ENCODE assay signal across 14 mouse cellular contexts in the genomic region with DNA sequence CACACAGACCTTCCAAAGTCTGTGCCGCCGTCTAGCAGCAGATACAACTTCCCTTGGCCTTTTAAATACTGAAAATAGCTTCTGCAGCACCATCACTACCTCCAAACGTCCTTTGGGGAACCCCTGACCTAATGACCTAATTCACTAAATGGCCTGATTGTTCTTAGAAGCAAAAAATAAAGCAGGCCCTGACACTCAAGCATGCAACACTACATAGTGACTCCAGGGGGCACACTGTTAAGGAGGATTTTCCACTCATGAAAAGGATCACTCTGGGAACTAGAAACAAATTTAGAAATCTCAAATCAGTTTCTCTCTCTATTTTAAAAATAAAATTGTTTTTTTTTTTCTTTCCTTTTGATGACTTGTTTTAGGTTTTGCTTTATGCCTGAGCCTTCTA. TPM values are rescaled to one million over a fixed set of nuclear protein-coding genes. Genes with fewer than 3 reads are reported as not detected.
DNase-seq lines count a peak whose midpoint lies in the region; ATAC-seq and TF ChIP-seq lines count a peak whose summit lies in the region.
"Had no signal": no experiment of that assay in that cellular context is flagged by ENCODE, and none has a peak within 500 bp of the region (broad histone marks: within the 10 kb centered on the region; RNA-seq: fewer than 3 reads in every experiment).

No protein-coding gene starts in this region.

- no peak for ATAC-seq in liver, postnatal 0 days
- ATAC-seq in liver, embryonic 11.5 days (replicated peaks; ENCODE audit: low FRiP score) = no peak
- no peak for ATAC-seq in erythroid progenitor cell, adult 5-6 weeks (replicated peaks; ENCODE audit: low FRiP score, poor library complexity, severe bottlenecking)

- H3K4me3 ChIP-seq in gastrocnemius, adult 2 months = no peak overlapping the region
- no peak overlapping the region for H3K4me3 ChIP-seq in liver, postnatal 0 days (ENCODE audit: low read depth, low read length)
- H3K4me3 ChIP-seq in liver, embryonic 11.5 days (ENCODE audit: low read depth, low read length) = no peak overlapping the region
- H3K4me3 ChIP-seq: erythroblast, embryonic 14.5 days; kidney, embryonic 15.5 days; lung, embryonic 15.5 days had no signal

- H3K9ac ChIP-seq in liver, postnatal 0 days (replicated peaks) = no peak overlapping the region
- H3K9ac ChIP-seq in liver, embryonic 11.5 days (ENCODE audit: low read depth, low read length) = no peak overlapping the region
- H3K9ac ChIP-seq: kidney, embryonic 15.5 days; lung, embryonic 15.5 days had no signal

- no peaks in the 10 kb centered on the region for H3K9me3 ChIP-seq in liver, postnatal 0 days (ENCODE audit: low read length)
- H3K9me3 ChIP-seq in liver, embryonic 11.5 days (ENCODE audit: control insufficient read depth, low read length) = no peaks in the 10 kb centered on the region
- H3K9me3 ChIP-seq: kidney, embryonic 15.5 days; lung, embryonic 15.5 days had no signal

- peak; percentile 44 for TF ChIP-seq CTCF in gastrocnemius, adult 2 months (IDR thresholded peaks at IDR 0.05)
- TF ChIP-seq CTCF in liver, postnatal 0 days (IDR thresholded peaks at IDR 0.05; ENCODE audit: low read depth) = peak; percentile 51

- no peak for DNase-seq in gastrocnemius, adult 2 months
- no peak for DNase-seq in gastrocnemius, postnatal 36 days
- no peak for DNase-seq in liver, postnatal 0 days
- DNase-seq in liver, embryonic 11.5 days (ENCODE audit: low spot score) = no peak
- DNase-seq in NIH3T3 (ENCODE audit: low read depth) = peak; percentile 44
- peak; percentile 46 for DNase-seq in splenic B cell, adult 2 months (ENCODE audit: low read depth, low spot score)
- DNase-seq: adrenal gland, postnatal 10 days; cerebellum, postnatal 36 days; left cerebral cortex, postnatal 4 days; right cerebral cortex, postnatal 14 days had no signal

- 67% methylated on average over 3 of the region's 3 CpGs for WGBS in liver, postnatal 0 days (ENCODE audit: insufficient replicate concordance)
- WGBS in liver, embryonic 11.5 days = 75% methylated on average over 3 of the region's 3 CpGs

- no peak overlapping the region for H3K27ac ChIP-seq in gastrocnemius, adult 2 months
- H3K27ac ChIP-seq in liver, postnatal 0 days (ENCODE audit: low read depth) = no peak overlapping the region
- H3K27ac ChIP-seq in liver, embryonic 11.5 days (ENCODE audit: low read depth, low read length) = no peak overlapping the region
- H3K27ac ChIP-seq: kidney, embryonic 15.5 days; lung, embryonic 15.5 days had no signal

- no peak overlapping the region for H3K4me2 ChIP-seq in liver, postnatal 0 days (ENCODE audit: low read depth, low read length)
- no peak overlapping the region for H3K4me2 ChIP-seq in liver, embryonic 11.5 days
- H3K4me2 ChIP-seq: kidney, embryonic 15.5 days; lung, embryonic 15.5 days had no signal

- peaks cover 7% of the 10 kb centered on the region; the same call in 1 of the 2 replicates for H3K4me1 ChIP-seq in liver, postnatal 0 days (ENCODE audit: insufficient read depth)
- H3K4me1 ChIP-seq in liver, embryonic 11.5 days (replicated peaks; ENCODE audit: control insufficient read depth, insufficient read depth, low read length) = no peaks in the 10 kb centered on the region; the same call in 1 of the 2 replicates
- H3K4me1 ChIP-seq: kidney, embryonic 15.5 days had no signal

- intact Hi-C loops in gastrocnemius, adult 2 months (cut with DNase I) = no loop called here
- intact Hi-C loops in gastrocnemius, postnatal 36 days (cut with DNase I) = no loop called here

- H3K36me3 ChIP-seq in liver, postnatal 0 days (replicated peaks; ENCODE audit: insufficient read depth, low read length) = peaks cover 75% of the 10 kb centered on the region
- H3K36me3 ChIP-seq in liver, embryonic 11.5 days (ENCODE audit: control insufficient read depth, insufficient read depth, low read length) = peaks cover 62% of the 10 kb centered on the region
- H3K36me3 ChIP-seq in splenic B cell, adult 2 months (ENCODE audit: control insufficient read depth, insufficient read depth, low read length, poor library complexity, severe bottlenecking) = peaks cover 15% of the 10 kb centered on the region

- H3K27me3 ChIP-seq in liver, postnatal 0 days (ENCODE audit: insufficient read depth, low read length) = no peaks in the 10 kb centered on the region
- H3K27me3 ChIP-seq in liver, embryonic 11.5 days (replicated peaks; ENCODE audit: control insufficient read depth, insufficient read depth, low read length) = no peaks in the 10 kb centered on the region
- H3K27me3 ChIP-seq in splenic B cell, adult 2 months (ENCODE audit: control insufficient read depth, insufficient read depth, low read length, poor library complexity, severe bottlenecking) = no peaks in the 10 kb centered on the region
- H3K27me3 ChIP-seq: kidney, embryonic 15.5 days; lung, embryonic 15.5 days had no signal

- TF ChIP-seq EP300 in liver, postnatal 0 days (IDR thresholded peaks at IDR 0.05; ENCODE audit: low read depth) = no peak

RNA-seq across cellular contexts. Expression of a gene that starts 15.6 kb away (rescaled TPM):
- 100 to 1,000 TPM; 366 to 502 TPM for total RNA-seq in gastrocnemius, adult 2 months (2021)
- 100 to 1,000 TPM; 289 to 361 TPM for total RNA-seq in gastrocnemius, postnatal 36 days (2021)
- polyA plus RNA-seq in liver, postnatal 0 days (2015; fragmentation: Nextera tagmentation; extraction: Ambion mirVana) = 103 and 117 TPM in 2 replicates
- 392 and 418 TPM in 2 replicates for polyA plus RNA-seq in liver, embryonic 11.5 days (2014; fragmentation: Nextera tagmentation; extraction: Ambion mirVana)
- total RNA-seq in erythroid progenitor cell, adult 5-6 weeks (2015; ENCODE audit: low replicate concordance) = 195 and 227 TPM in 2 replicates
- 271 and 364 TPM in 2 replicates for total RNA-seq in erythroid progenitor cell, adult 5-6 weeks (2017; ENCODE audit: low replicate concordance)

RNA-seq across cellular contexts. Expression of a gene that starts 26.3 kb away (rescaled TPM):
- total RNA-seq in gastrocnemius, adult 2 months (2021) = 1 to 10 TPM; 3.6 to 5.2 TPM
- 1 to 10 TPM; 5.1 to 5.2 TPM for total RNA-seq in gastrocnemius, postnatal 36 days (2021)
- 9.7 and 10.6 TPM in 2 replicates for polyA plus RNA-seq in liver, postnatal 0 days (2015; fragmentation: Nextera tagmentation; extraction: Ambion mirVana)
- polyA plus RNA-seq in liver, embryonic 11.5 days (2014; fragmentation: Nextera tagmentation; extraction: Ambion mirVana) = 15.5 and 16.6 TPM in 2 replicates
- total RNA-seq in erythroid progenitor cell, adult 5-6 weeks (2015; ENCODE audit: low replicate concordance) = 23.9 and 25.2 TPM in 2 replicates
- total RNA-seq in erythroid progenitor cell, adult 5-6 weeks (2017; ENCODE audit: low replicate concordance) = 27.9 and 38.0 TPM in 2 replicates

RNA-seq across cellular contexts. Expression of a gene that starts 44.3 kb away (rescaled TPM):
- total RNA-seq in gastrocnemius, adult 2 months (2021) = 10 to 100 TPM; 20.0 to 21.4 TPM
- total RNA-seq in gastrocnemius, postnatal 36 days (2021) = 10 to 100 TPM; 16.2 to 19.4 TPM
- 8.0 and 8.3 TPM in 2 replicates for polyA plus RNA-seq in liver, postnatal 0 days (2015; fragmentation: Nextera tagmentation; extraction: Ambion mirVana)
- 24.6 and 26.5 TPM in 2 replicates for polyA plus RNA-seq in liver, embryonic 11.5 days (2014; fragmentation: Nextera tagmentation; extraction: Ambion mirVana)
- 5.8 and 29.3 TPM in 2 replicates for total RNA-seq in erythroid progenitor cell, adult 5-6 weeks (2015; ENCODE audit: low replicate concordance)
- total RNA-seq in erythroid progenitor cell, adult 5-6 weeks (2017; ENCODE audit: low replicate concordance) = 7.6 and 10.4 TPM in 2 replicates

Comparison
In these comparisons a context has a peak if more than half of its experiments do, and no peak if none do; other contexts are left out.
1. DNase-seq: peak in NIH3T3 (single experiment) and splenic B cell, adult 2 months (single experiment); none in gastrocnemius, adult 2 months (single experiment), gastrocnemius, postnatal 36 days (0 of 2), liver, postnatal 0 days (single experiment) and liver, embryonic 11.5 days (single experiment).
2. RNA of a gene that starts 26.3 kb away (total RNA-seq): 23.9 to 38.0 TPM in erythroid progenitor cell, adult 5-6 weeks; 5.1 to 5.2 TPM in gastrocnemius, postnatal 36 days and 3.6 to 5.2 TPM in gastrocnemius, adult 2 months; every median in the first group is over 4 times any median in the second.